Mouse (Mus musculus) small intestine, adult 2 months (tissue): ENCODE results near the gene Pank1. TPM values are rescaled to one million over a fixed set of nuclear protein-coding genes. Genes with fewer than 3 reads are reported as not detected.

Experiments used
- H3K27ac ChIP-seq: fragments of 200-500 bp; 2 replicates; pipeline ENCODE4 v1.5.1; 2012; ENCODE audit warnings: low read depth, low read length, control low read depth, inconsistent platforms; ENCODE audit not compliant: insufficient read depth
- H3K27me3 ChIP-seq: fragments of 200-500 bp; 2 replicates; pipeline ENCODE4 v1.6.1; 2012; ENCODE audit warnings: mild to moderate bottlenecking, moderate library complexity, low read length, inconsistent platforms; ENCODE audit not compliant: control insufficient read depth, insufficient read depth
- H3K36me3 ChIP-seq: fragments of 200-500 bp; 2 replicates; pipeline ENCODE4 v1.6.1; 2012; ENCODE audit warnings: mild to moderate bottlenecking, low read length, control low read depth, inconsistent platforms; ENCODE audit not compliant: control insufficient read depth, insufficient read depth
- H3K4me1 ChIP-seq: fragments of 200-500 bp; 2 replicates; pipeline ENCODE4 v1.6.1; 2012; ENCODE audit warnings: low read length, inconsistent platforms, mixed read lengths; ENCODE audit not compliant: control insufficient read depth, insufficient read depth, insufficient read length
- H3K4me3 ChIP-seq: fragments of 200-500 bp; 2 replicates; pipeline ENCODE4 v1.5.1; 2012; ENCODE audit warnings: low read depth, mild to moderate bottlenecking, control low read depth, inconsistent platforms, low read length, moderate library complexity
- CTCF ChIP-seq: fragments of 200-500 bp; IDR thresholded peaks from 2 replicates; pipeline ENCODE4 v1.5.1; 2012; ENCODE audit warnings: low read depth, mild to moderate bottlenecking, control low read depth, inconsistent platforms, low read length, moderate library complexity, mixed read lengths; ENCODE audit not compliant: insufficient replicate concordance, insufficient read length; ENCODE audit errors: extremely low read depth
- POLR2A ChIP-seq: fragments of 200-500 bp; IDR thresholded peaks from 2 replicates; pipeline ENCODE4 v1.6.1; 2012; ENCODE audit warnings: low read depth, mild to moderate bottlenecking, control low read depth, inconsistent platforms, low read length, moderate library complexity
- WGBS: fragments of 180-500 bp; shearing (Covaris S2); methylation state at CpG from one replicate; pipeline ENCODE4 v1.1.7; 2018; 5-methylcytosine and 5-hydroxymethylcytosine counted together
- polyA plus RNA-seq: library from polyadenylated mRNA; depleted of rRNA; stranded (reverse); fragments of >200 nt; gene quantifications from 2 replicates; pipeline ENCODE4 v1.2.3, GENCODE M21; 2012

Pank1 gene
- polyA plus RNA-seq, 1 experiment: 1.1 TPM

- Histone ChIP-seq H3K27me3 (no peaks in the 10 kb centered on the region), H3K4me3 (no peak overlapping the region), H3K36me3 (no peaks in the 10 kb centered on the region), H3K27ac (no peak overlapping the region), H3K4me1 (no peaks in the 10 kb centered on the region; the same call in 1 of the 2 replicates)
- WGBS: 78% methylated on average over 12 of the region's 12 CpGs
- TF ChIP-seq POLR2A (no peak), CTCF (no peak)
Measured at GRCm38 (mm10) chr19:34856021-34856651, 23.1 kb downstream of the Pank1 start.

GRCm38 (mm10) chr19:34851161-34851560 lies 28.1 kb downstream of the Pank1 start:
- TF ChIP-seq POLR2A: no peak
- TF ChIP-seq CTCF: no peak
- Histone ChIP-seq H3K27ac (no peak overlapping the region), H3K4me3 (no peak overlapping the region), H3K27me3 (no peaks in the 10 kb centered on the region), H3K4me1 (peaks cover 5% of the 10 kb centered on the region; the same call in 1 of the 2 replicates), H3K36me3 (no peaks in the 10 kb centered on the region)
- WGBS: 73% methylated on average over 3 of the region's 3 CpGs

- Histone ChIP-seq H3K36me3 (no peaks in the 10 kb centered on the region), H3K4me1 (peaks cover 9% of the 10 kb centered on the region; the same call in 1 of the 2 replicates), H3K27ac (no peak overlapping the region), H3K27me3 (no peaks in the 10 kb centered on the region), H3K4me3 (no peak overlapping the region)
- 57% methylated on average over 7 of the region's 7 CpGs for WGBS
- TF ChIP-seq POLR2A (no peak), CTCF (no peak)
Measured at GRCm38 (mm10) chr19:34849426-34849825, 29.8 kb downstream of the Pank1 start.

GRCm38 (mm10) chr19:34848164-34848563 lies 31.1 kb downstream of the Pank1 start:
- H3K27ac ChIP-seq: no peak overlapping the region
- peaks cover 9% of the 10 kb centered on the region; the same call in 1 of the 2 replicates for H3K4me1 ChIP-seq

GRCm38 (mm10) chr19:34847103-34847502 lies 32.2 kb downstream of the Pank1 start:
- WGBS: 31% methylated on average over 3 of the region's 3 CpGs
- Histone ChIP-seq H3K36me3 (no peaks in the 10 kb centered on the region), H3K4me1 (peaks cover 9% of the 10 kb centered on the region; the same call in 1 of the 2 replicates), H3K27me3 (no peaks in the 10 kb centered on the region), H3K4me3 (no peak overlapping the region), H3K27ac (peak overlapping the region; percentile 7; the same call in 1 of the 2 replicates)
- TF ChIP-seq CTCF: no peak
- TF ChIP-seq POLR2A: no peak

More at GRCm38 (mm10) chr19:34848164-34848563, 31.1 kb downstream of the Pank1 start:
- Histone ChIP-seq H3K27me3 (no peaks in the 10 kb centered on the region), H3K4me3 (no peak overlapping the region), H3K36me3 (no peaks in the 10 kb centered on the region)
- TF ChIP-seq POLR2A: no peak
- 47% methylated on average over 9 of the region's 9 CpGs for WGBS

DNA sequence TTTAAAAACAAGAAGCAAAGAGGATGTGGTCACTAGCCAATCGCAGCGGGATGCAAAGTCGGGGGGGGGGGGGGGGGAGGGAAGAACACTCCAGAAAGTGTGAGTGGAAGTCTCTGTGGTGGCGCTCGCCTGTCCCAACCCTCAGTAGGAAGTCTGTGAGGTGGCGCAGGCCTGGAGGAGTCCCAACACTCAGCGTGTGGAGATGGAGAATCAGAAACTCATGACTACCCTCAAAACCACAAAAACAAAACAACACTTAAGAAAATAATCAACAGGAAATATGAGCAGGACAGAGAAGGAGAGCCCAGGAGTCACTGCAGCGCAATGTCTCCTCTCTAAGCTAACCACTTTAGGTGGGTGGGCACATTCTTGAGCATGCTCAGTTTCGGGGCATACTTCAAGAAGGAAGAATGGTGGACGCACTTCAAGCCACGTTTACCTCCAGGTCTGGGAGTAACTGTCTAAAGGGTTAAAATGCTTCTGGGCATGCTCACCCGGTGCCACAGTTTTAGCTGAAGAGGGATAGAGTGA lies 32.7 kb downstream of the Pank1 start:
- no peak for TF ChIP-seq CTCF
- no peak for TF ChIP-seq POLR2A
- Histone ChIP-seq H3K4me3 (peak overlapping the region; percentile 37; the same call in 1 of the 2 replicates), H3K27ac (peak overlapping the region; percentile 7; the same call in 1 of the 2 replicates), H3K36me3 (no peaks in the 10 kb centered on the region), H3K27me3 (no peaks in the 10 kb centered on the region), H3K4me1 (peaks cover 9% of the 10 kb centered on the region; the same call in 1 of the 2 replicates)
- 6% methylated on average over 12 of the region's 12 CpGs for WGBS

- no peaks in the 10 kb centered on the region for H3K27me3 ChIP-seq
- H3K4me1 ChIP-seq: peaks cover 9% of the 10 kb centered on the region; the same call in 1 of the 2 replicates
- 16% methylated on average over 7 of the region's 7 CpGs for WGBS
- H3K4me3 ChIP-seq: peak overlapping the region; percentile 51
- TF ChIP-seq CTCF (no peak), POLR2A (no peak)
- H3K36me3 ChIP-seq: no peaks in the 10 kb centered on the region
- H3K27ac ChIP-seq: 0 out of 2 replicates have a peak overlapping the region, but pooled peaks have one; percentile 42
Measured at GRCm38 (mm10) chr19:34846005-34846404, 33.2 kb downstream of the Pank1 start.
